Mouse (Mus musculus): ENCODE measurements around the gene Sprr2b. TPM values are rescaled to one million over a fixed set of nuclear protein-coding genes. Genes with fewer than 3 reads are reported as not detected.
"Not testable (repeated sequence)": the region's sequence is repeated elsewhere in the genome, so short reads cannot be mapped to it uniquely, and the experiment has no call there.

Sprr2b gene
- not detected for total RNA-seq (2021)
- long read RNA-seq, experiment 1 = 0 reads
- long read RNA-seq, experiment 2 = 0 reads

GRCm38 (mm10) chr3:92316320-92316719, at the start of gene Sprr2b:
Sprr2b (plus strand) TSS chr3:92316620.
- intact Hi-C loops (cut with DNase I; ENCODE audit: low total_unique reads) = no loop called here
- no peak for DNase-seq

GRCm38 (mm10) chr3:92271414-92271985, 44.9 kb upstream of the Sprr2b start:
- intact Hi-C loops (cut with DNase I; ENCODE audit: low total_unique reads); DNase-seq: not testable (repeated sequence)

- DNase-seq; intact Hi-C loops (cut with DNase I; ENCODE audit: low total_unique reads): not testable (repeated sequence)
Measured at GRCm38 (mm10) chr3:92273504-92273903, 42.9 kb upstream of the Sprr2b start.

- DNase-seq; intact Hi-C loops (cut with DNase I; ENCODE audit: low total_unique reads): not testable (repeated sequence)
Measured at GRCm38 (mm10) chr3:92274018-92274417, 42.4 kb upstream of the Sprr2b start.

GRCm38 (mm10) chr3:92279663-92280062, 36.8 kb upstream of the Sprr2b start:
- intact Hi-C loops (cut with DNase I; ENCODE audit: low total_unique reads); DNase-seq: not testable (repeated sequence)

- intact Hi-C loops (cut with DNase I; ENCODE audit: low total_unique reads); DNase-seq: not testable (repeated sequence)
Measured at GRCm38 (mm10) chr3:92280963-92281606, 35.3 kb upstream of the Sprr2b start.

GRCm38 (mm10) chr3:92285101-92285500, 31.3 kb upstream of the Sprr2b start, which contains the start of gene Sprr2a3:
Sprr2a3 (plus strand) TSS chr3:92285417.
- DNase-seq; intact Hi-C loops (cut with DNase I; ENCODE audit: low total_unique reads): not testable (repeated sequence)

- DNase-seq; intact Hi-C loops (cut with DNase I; ENCODE audit: low total_unique reads): not testable (repeated sequence)
Measured at GRCm38 (mm10) chr3:92288489-92288888, 27.9 kb upstream of the Sprr2b start.

- intact Hi-C loops (cut with DNase I; ENCODE audit: low total_unique reads) = no loop called here
- no peak for DNase-seq
Measured at GRCm38 (mm10) chr3:92307406-92307805, 9.0 kb upstream of the Sprr2b start.

- intact Hi-C loops (cut with DNase I; ENCODE audit: low total_unique reads) = no loop called here
Measured at GRCm38 (mm10) chr3:92317384-92317783, 964 bp downstream of the Sprr2b start.

GRCm38 (mm10) chr3:92336278-92336677, 19.9 kb downstream of the Sprr2b start:
- intact Hi-C loops (cut with DNase I; ENCODE audit: low total_unique reads) = no loop called here
- DNase-seq = no peak

More at GRCm38 (mm10) chr3:92317384-92317783, 964 bp downstream of the Sprr2b start:
- DNase-seq = no peak

GRCm38 (mm10) chr3:92338840-92339239, 22.4 kb downstream of the Sprr2b start, which contains the start of gene Sprr2d:
Sprr2d (plus strand) TSS chr3:92339140.
- no peak for DNase-seq
- intact Hi-C loops (cut with DNase I; ENCODE audit: low total_unique reads) = no loop called here

GRCm38 (mm10) chr3:92351843-92352242, 35.4 kb downstream of the Sprr2b start, which contains the start of gene Sprr2e:
Sprr2e (plus strand) TSS chr3:92352143.
- intact Hi-C loops (cut with DNase I; ENCODE audit: low total_unique reads) = no loop called here
- no peak for DNase-seq

GRCm38 (mm10) chr3:92361619-92362018, 45.2 kb downstream of the Sprr2b start:
- DNase-seq = no peak
- intact Hi-C loops (cut with DNase I; ENCODE audit: low total_unique reads) = no loop called here

GRCm38 (mm10) chr3:92364887-92365286, 48.5 kb downstream of the Sprr2b start, which contains the start of gene Sprr2f:
Sprr2f (plus strand) TSS chr3:92365187.
- intact Hi-C loops (cut with DNase I; ENCODE audit: low total_unique reads) = no loop called here
- DNase-seq = no peak

Other genes starting within 250 kb of the Sprr2b start
- not detected for gene Lor, start 233.5 kb upstream of the Sprr2b start, total RNA-seq (2021)
- gene Prr9, start 192.7 kb upstream of the Sprr2b start, total RNA-seq (2021) = not detected
- not detected for gene Lelp1, start 173.9 kb upstream of the Sprr2b start, total RNA-seq (2021)
- not detected for gene Sprr2a1, start 100.8 kb upstream of the Sprr2b start, total RNA-seq (2021)
- gene Sprr2a2, start 100.7 kb upstream of the Sprr2b start, total RNA-seq (2021) = not detected
- gene Sprr2a3, start 31.2 kb upstream of the Sprr2b start, total RNA-seq (2021) = not detected
- not detected for gene Sprr2d, start 22.5 kb downstream of the Sprr2b start, total RNA-seq (2021)
- not detected for gene Sprr2e, start 35.5 kb downstream of the Sprr2b start, total RNA-seq (2021)
- gene Sprr2f, start 48.6 kb downstream of the Sprr2b start, total RNA-seq (2021) = not detected
- not detected for gene Sprr2h, start 69.1 kb downstream of the Sprr2b start, total RNA-seq (2021)
- not detected for gene Sprr2i, start 91.4 kb downstream of the Sprr2b start, total RNA-seq (2021)
- gene Sprr2j-ps, start 101.5 kb downstream of the Sprr2b start, total RNA-seq (2021) = not detected
- 1 to 10 TPM; 2.7 to 3.8 TPM for gene Gm9774, start 112.8 kb downstream of the Sprr2b start, total RNA-seq (2021)
- not detected for gene Sprr2k, start 116.0 kb downstream of the Sprr2b start, total RNA-seq (2021)
- not detected for gene Sprr1b, start 122.2 kb downstream of the Sprr2b start, total RNA-seq (2021)
- gene Sprr3, start 142.1 kb downstream of the Sprr2b start, total RNA-seq (2021) = not detected
- not detected for gene Sprr1a, start 169.3 kb downstream of the Sprr2b start, total RNA-seq (2021)
- not detected for gene Sprr4, start 183.9 kb downstream of the Sprr2b start, total RNA-seq (2021)
- gene 2310046K23Rik, start 217.9 kb downstream of the Sprr2b start, total RNA-seq (2021) = not detected

Measured in gastrocnemius, postnatal 14 days (tissue).